11 mouse cellular contexts compared by ENCODE assay signal in genomic region chr14:76693351-76694317, GRCm38 (mm10).
A peak's percentile ranks its signal among the peaks of the same experiment; 100 is the strongest.
DNase-seq lines count a peak whose midpoint lies in the region; ATAC-seq lines count a peak whose summit lies in the region.
"Had no signal": no experiment of that assay in that cellular context is flagged by ENCODE, and none has a peak within 500 bp of the region (broad histone marks: within the 10 kb centered on the region; RNA-seq: fewer than 3 reads in every experiment).

No protein-coding gene starts in this region.

- no peak overlapping the region for H3K4me3 ChIP-seq in liver, embryonic 16.5 days (ENCODE audit: low read depth, low read length)
- H3K4me3 ChIP-seq: midbrain, embryonic 12.5 days had no signal

- H3K9ac ChIP-seq in liver, embryonic 16.5 days (ENCODE audit: low read depth, low read length), result no peak overlapping the region
- H3K9ac ChIP-seq: midbrain, embryonic 12.5 days had no signal

- H3K36me3 ChIP-seq in liver, embryonic 16.5 days (ENCODE audit: control insufficient read depth, insufficient read depth), result no peaks in the 10 kb centered on the region
- H3K36me3 ChIP-seq: midbrain, embryonic 12.5 days had no signal

- H3K4me1 ChIP-seq in liver, embryonic 16.5 days (ENCODE audit: control insufficient read depth, low read depth, low read length), result peaks cover 26% of the 10 kb centered on the region

- no peaks in the 10 kb centered on the region; the same call in 1 of the 2 replicates for H3K27me3 ChIP-seq in liver, embryonic 16.5 days (ENCODE audit: control insufficient read depth, insufficient read depth, low read depth, low read length)
- H3K27me3 ChIP-seq: CH12.LX had no signal

- H3K9me3 ChIP-seq in liver, embryonic 16.5 days (replicated peaks; ENCODE audit: control insufficient read depth, low read length), result no peaks in the 10 kb centered on the region
- H3K9me3 ChIP-seq: midbrain, embryonic 12.5 days had no signal

- H3K27ac ChIP-seq in liver, embryonic 16.5 days (ENCODE audit: low read length), result no peak overlapping the region
- H3K27ac ChIP-seq: midbrain, embryonic 12.5 days had no signal

- ATAC-seq in liver, embryonic 16.5 days (ENCODE audit: low read depth), result peak; percentile 39

- DNase-seq in gastrocnemius, postnatal 25 days, result peak; percentile 20
- DNase-seq in gastrocnemius, postnatal 4 days (ENCODE audit: low spot score in 2 of 2), result no peak
- peak; percentile 41 for DNase-seq in c-Kit-positive CD71-negative TER-119-negative erythroid progenitor cells, embryonic 14.5 days (ENCODE audit: low read depth)
- DNase-seq in heart, postnatal 4 days, result peak; percentile 29
- no peak for DNase-seq in right cerebral cortex, postnatal 4 days
- no peak for DNase-seq in ovary, postnatal 14 days (ENCODE audit: low spot score)
- DNase-seq in layer of hippocampus, adult 8-10 months (ENCODE audit: low spot score in 2 of 2), result no peak
- DNase-seq: cerebellum, postnatal 25 days had no signal

- 18% methylated on average over 15 of the region's 15 CpGs for WGBS in liver, embryonic 16.5 days (ENCODE audit: insufficient replicate concordance)

- 0 out of 2 replicates have a peak overlapping the region, but pooled peaks have one; percentile 6 for H3K4me2 ChIP-seq in liver, embryonic 16.5 days (ENCODE audit: low read depth, low read length)
- H3K4me2 ChIP-seq: midbrain, embryonic 12.5 days had no signal

Comparison
In these comparisons a context has a peak if more than half of its experiments do, and no peak if none do; other contexts are left out.
1. DNase-seq: peak in gastrocnemius, postnatal 25 days (single experiment), c-Kit-positive CD71-negative TER-119-negative erythroid progenitor cells, embryonic 14.5 days (single experiment) and heart, postnatal 4 days (single experiment); none in gastrocnemius, postnatal 4 days (0 of 2), right cerebral cortex, postnatal 4 days (single experiment), ovary, postnatal 14 days (single experiment) and layer of hippocampus, adult 8-10 months (0 of 2).